Mouse (Mus musculus): Measurements from ENCODE around the gene Gm13030. TPM values are rescaled to one million over a fixed set of nuclear protein-coding genes. Genes with fewer than 3 reads are reported as not detected.
"Not testable (repeated sequence)": the region's sequence is repeated elsewhere in the genome, so short reads cannot be mapped to it uniquely, and the experiment has no call there.

The Gm13030 gene
- polyA plus RNA-seq, 1 experiment from 2014 or later: not detected

DNA sequence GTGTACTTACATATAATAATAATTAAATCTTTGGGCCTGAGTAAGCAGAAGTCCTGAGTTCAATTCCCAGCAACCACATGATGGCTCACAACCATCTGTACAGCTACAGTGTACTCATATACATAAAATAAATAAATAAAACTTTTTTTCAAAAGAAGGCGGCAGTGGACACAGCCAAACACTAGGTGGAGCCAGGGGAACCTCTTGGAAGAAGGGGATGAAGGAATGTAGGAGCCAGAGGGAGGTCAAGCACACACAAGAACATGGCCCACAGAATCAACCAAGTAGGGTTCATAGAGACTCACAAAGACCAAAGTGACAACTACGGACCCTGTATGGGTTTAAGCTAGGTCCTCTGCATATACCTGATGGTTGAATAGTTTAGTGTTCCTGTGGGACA is 49.1 kb downstream of the Gm13030 start:
- peaks cover 19% of the 10 kb centered on the region; the same call in 1 of the 2 replicates for H3K27me3 ChIP-seq (ENCODE audit: low read depth, poor library complexity, severe bottlenecking)
- 0 out of 2 replicates have a peak, but pooled peaks cover 1% of the 10 kb centered on the region for H3K9me3 ChIP-seq (replicated peaks)
- no peak overlapping the region for H3K4me3 ChIP-seq
- no peak for DNase-seq (ENCODE audit: low spot score)
- 80% methylated on average over 2 of the region's 2 CpGs for WGBS
- no peak overlapping the region for H3K27ac ChIP-seq
- H3K4me1 ChIP-seq: peaks cover 36% of the 10 kb centered on the region
- H3K36me3 ChIP-seq: no peaks in the 10 kb centered on the region

DNA sequence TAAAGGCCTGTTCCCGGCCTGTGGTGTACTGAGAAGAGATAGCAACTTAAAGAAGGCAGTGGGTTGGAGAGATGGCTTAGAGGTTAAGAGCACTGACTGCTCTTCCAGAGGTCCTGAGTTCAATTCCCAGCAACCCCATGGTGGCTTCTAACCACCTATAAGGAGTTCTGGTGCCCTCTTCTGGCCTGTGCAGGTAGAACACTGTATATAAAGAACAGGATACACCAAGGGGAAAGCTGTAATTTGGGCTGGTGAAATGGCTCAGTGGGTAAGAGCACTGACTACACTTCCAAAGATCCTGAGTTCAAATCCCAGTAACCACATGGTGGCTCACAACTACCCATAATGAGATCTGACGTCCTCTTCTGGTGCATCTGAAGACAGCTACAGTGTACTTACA is 49.6 kb downstream of the Gm13030 start:
- 85% methylated on average over 2 of the region's 2 CpGs for WGBS

DNA sequence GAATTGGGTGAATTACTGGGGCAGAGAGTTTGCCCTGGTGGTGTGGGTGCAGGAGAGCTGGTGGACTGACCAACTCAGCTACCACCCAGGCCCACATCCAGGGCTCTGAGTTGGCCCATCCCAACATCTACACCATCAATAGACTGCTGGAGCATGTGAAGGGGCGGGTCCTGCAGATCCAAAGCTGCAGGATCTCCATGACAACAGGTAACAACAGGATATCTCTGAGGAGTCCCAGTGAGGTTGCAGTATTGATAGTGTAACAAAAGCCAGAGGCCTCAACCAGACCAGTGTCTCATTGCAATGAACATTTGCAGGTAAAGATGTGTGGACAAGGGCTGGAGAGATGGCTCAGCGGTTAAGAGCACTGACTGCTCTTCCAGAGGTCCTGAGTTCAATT is 52.7 kb downstream of the Gm13030 start:
- Histone ChIP-seq H3K9me3 (replicated peaks) (0 out of 2 replicates have a peak, but pooled peaks cover 1% of the 10 kb centered on the region), H3K36me3 (no peaks in the 10 kb centered on the region), H3K27ac (no peak overlapping the region), H3K4me1 (peaks cover 23% of the 10 kb centered on the region), H3K27me3 (ENCODE audit: low read depth, poor library complexity, severe bottlenecking) (no peaks in the 10 kb centered on the region), H3K4me3 (no peak overlapping the region)
- WGBS: 87% methylated on average over 2 of the region's 2 CpGs
- no peak for DNase-seq (ENCODE audit: low spot score)

More for the DNA sequence above, 49.6 kb downstream of the Gm13030 start:
- not testable (repeated sequence) for H3K36me3 ChIP-seq; H3K9me3 ChIP-seq (replicated peaks); DNase-seq (ENCODE audit: low spot score); H3K4me3 ChIP-seq; H3K27ac ChIP-seq
- H3K4me1 ChIP-seq: peaks cover 37% of the 10 kb centered on the region
- H3K27me3 ChIP-seq (ENCODE audit: low read depth, poor library complexity, severe bottlenecking): peaks cover 17% of the 10 kb centered on the region; the same call in 1 of the 2 replicates

Other genes with a start within 250 kb of the Gm13030 start
- gene Vwa5b1, start 238.1 kb downstream of the Gm13030 start, polyA plus RNA-seq (2016; fragmentation: Nextera tagmentation; extraction: Ambion mirVana): 0.14 and 0.18 TPM in 2 replicates
- 0.64 and 0.80 TPM in 2 replicates for gene Pla2g2c, start 149.2 kb downstream of the Gm13030 start, polyA plus RNA-seq (2016; fragmentation: Nextera tagmentation; extraction: Ambion mirVana)
- gene Ubxn10, start 136.8 kb downstream of the Gm13030 start, polyA plus RNA-seq (2016; fragmentation: Nextera tagmentation; extraction: Ambion mirVana): 1.2 and 1.3 TPM in 2 replicates
- 0.09 TPM in 1 of 2 replicates, not detected in the other for gene Pla2g2f, start 116.3 kb downstream of the Gm13030 start, polyA plus RNA-seq (2016; fragmentation: Nextera tagmentation; extraction: Ambion mirVana)
- gene Pla2g2d, start 98.2 kb downstream of the Gm13030 start, polyA plus RNA-seq (2016; fragmentation: Nextera tagmentation; extraction: Ambion mirVana): not detected in 2 replicates
- 0.15 and 0.30 TPM in 2 replicates for gene Pla2g5, start 10.5 kb downstream of the Gm13030 start, polyA plus RNA-seq (2016; fragmentation: Nextera tagmentation; extraction: Ambion mirVana)
- gene Pla2g2e, start 4.0 kb upstream of the Gm13030 start, polyA plus RNA-seq (2016; fragmentation: Nextera tagmentation; extraction: Ambion mirVana): 0.20 TPM in 1 of 2 replicates, not detected in the other
- gene Otud3, start 40.0 kb upstream of the Gm13030 start, polyA plus RNA-seq (2016; fragmentation: Nextera tagmentation; extraction: Ambion mirVana): 3.8 and 4.5 TPM in 2 replicates
- gene Rnf186, start 93.1 kb upstream of the Gm13030 start, polyA plus RNA-seq (2016; fragmentation: Nextera tagmentation; extraction: Ambion mirVana): not detected in 2 replicates
- 1.4 and 1.9 TPM in 2 replicates for gene Tmco4, start 98.9 kb upstream of the Gm13030 start, polyA plus RNA-seq (2016; fragmentation: Nextera tagmentation; extraction: Ambion mirVana)
- not detected in 2 replicates for gene Htr6, start 201.6 kb upstream of the Gm13030 start, polyA plus RNA-seq (2016; fragmentation: Nextera tagmentation; extraction: Ambion mirVana)
- 12.5 and 28.7 TPM in 2 replicates for gene Nbl1, start 219.0 kb upstream of the Gm13030 start, polyA plus RNA-seq (2016; fragmentation: Nextera tagmentation; extraction: Ambion mirVana)

All from limb, embryonic 10.5 days (tissue).